Mouse (Mus musculus) limb, embryonic 11.5 days (tissue): Measurements from ENCODE around the gene Psrc1. TPM values are rescaled to one million over a fixed set of nuclear protein-coding genes. Genes with fewer than 3 reads are reported as not detected.

Experiments used
- ATAC-seq: fragments of 200-750 bp; cut with Nextera tagmentation; 2 replicates; pipeline ENCODE4 v1.8.0; 2017; ENCODE audit warnings: low read depth; ENCODE audit not compliant: insufficient number of reproducible peaks, low FRiP score, low TSS enrichment
- DNase-seq: peaks from one replicate; pipeline ENCODE4 v3.0.0-alpha.2; 2015; ENCODE audit warnings: low spot score
- H3K27ac ChIP-seq: fragments of 300-500 bp; sonication (generic); replicated peaks from 2 replicates; pipeline ENCODE4 v1.5.1; 2014; ENCODE audit warnings: low read depth, mild to moderate bottlenecking, low read length
- H3K27me3 ChIP-seq: fragments of 300-500 bp; sonication (generic); 2 replicates; pipeline ENCODE4 v1.6.1; 2014; ENCODE audit warnings: mild to moderate bottlenecking, low read length, mixed read lengths; ENCODE audit not compliant: control insufficient read depth, insufficient read depth
- H3K36me3 ChIP-seq: fragments of 300-500 bp; sonication (generic); 2 replicates; pipeline ENCODE4 v1.6.1; 2014; ENCODE audit warnings: mild to moderate bottlenecking, low read length, moderate library complexity, mixed read lengths; ENCODE audit not compliant: control insufficient read depth, insufficient read depth
- H3K4me1 ChIP-seq: fragments of 300-500 bp; sonication (generic); 2 replicates; pipeline ENCODE4 v1.6.1; 2014; ENCODE audit warnings: low read length, mixed read lengths; ENCODE audit not compliant: control insufficient read depth, insufficient read depth
- H3K4me2 ChIP-seq: fragments of 300-500 bp; sonication (generic); 2 replicates; pipeline ENCODE4 v1.6.1; 2014; ENCODE audit warnings: low read depth, mild to moderate bottlenecking, moderate library complexity; ENCODE audit not compliant: severe bottlenecking
- H3K4me3 ChIP-seq: fragments of 300-500 bp; sonication (generic); 2 replicates; pipeline ENCODE4 v1.5.1; 2014; ENCODE audit warnings: low read depth, low read length
- H3K9ac ChIP-seq: fragments of 300-500 bp; sonication (generic); 2 replicates; pipeline ENCODE4 v1.6.1; 2014; ENCODE audit warnings: mild to moderate bottlenecking, low read length
- H3K9me3 ChIP-seq: fragments of 300-500 bp; sonication (generic); 2 replicates; pipeline ENCODE4 v1.6.1; 2016; ENCODE audit warnings: low read length; ENCODE audit not compliant: control insufficient read depth
- WGBS: fragments of 180-500 bp; shearing (Covaris S2); extraction: QIAGEN DNeasy Blood & Tissue Kit; methylation state at CpG from one replicate; pipeline ENCODE4 v1.1.7; 2014; 5-methylcytosine and 5-hydroxymethylcytosine counted together
- polyA plus RNA-seq: library from polyadenylated mRNA; unstranded; fragments of >200 nt; fragmentation: Nextera tagmentation; extraction: Ambion mirVana; gene quantifications from 2 replicates; pipeline ENCODE4 v1.2.1, GENCODE M21; 2014

Psrc1 gene
- polyA plus RNA-seq, 1 experiment from 2014 or later: 79.5 TPM

- Histone ChIP-seq H3K9me3 (no peaks in the 10 kb centered on the region), H3K27me3 (no peaks in the 10 kb centered on the region), H3K4me1 (no peaks in the 10 kb centered on the region), H3K9ac (no peak overlapping the region), H3K27ac (no peak overlapping the region), H3K4me3 (no peak overlapping the region), H3K36me3 (no peaks in the 10 kb centered on the region), H3K4me2 (no peak overlapping the region)
- 92% methylated on average over 3 of the region's 3 CpGs for WGBS
- ATAC-seq (no peak), DNase-seq (no peak)
Measured at GRCm38 (mm10) chr3:108372691-108373090, 10.9 kb upstream of the Psrc1 start.

GRCm38 (mm10) chr3:108378875-108379663 lies 4.6 kb upstream of the Psrc1 start:
- no peak overlapping the region for H3K27ac ChIP-seq
- no peak for ATAC-seq
- WGBS: 82% methylated on average over 7 of the region's 7 CpGs

GRCm38 (mm10) chr3:108380695-108381094 lies 2.9 kb upstream of the Psrc1 start:
- no peak for DNase-seq

More at GRCm38 (mm10) chr3:108378875-108379663, 4.6 kb upstream of the Psrc1 start:
- DNase-seq: no peak
- peaks cover 9% of the 10 kb centered on the region; the same call in 1 of the 2 replicates for H3K4me1 ChIP-seq
- no peak overlapping the region for H3K4me2 ChIP-seq
- no peaks in the 10 kb centered on the region for H3K9me3 ChIP-seq
- H3K27me3 ChIP-seq: no peaks in the 10 kb centered on the region
- H3K36me3 ChIP-seq: no peaks in the 10 kb centered on the region
- no peak overlapping the region for H3K4me3 ChIP-seq
- H3K9ac ChIP-seq: no peak overlapping the region

GRCm38 (mm10) chr3:108381945-108382875 lies 1.4 kb upstream of the Psrc1 start:
- Histone ChIP-seq H3K27me3 (no peaks in the 10 kb centered on the region), H3K27ac (no peak overlapping the region), H3K4me1 (peaks cover 22% of the 10 kb centered on the region), H3K4me3 (no peak overlapping the region), H3K4me2 (peak overlapping the region; percentile 23; the same call in 1 of the 2 replicates), H3K9me3 (no peaks in the 10 kb centered on the region), H3K9ac (no peak overlapping the region), H3K36me3 (no peaks in the 10 kb centered on the region; the same call in 1 of the 2 replicates)
- DNase-seq (no peak), ATAC-seq (no peak)
- WGBS: 57% methylated on average over 14 of the region's 14 CpGs

More at GRCm38 (mm10) chr3:108380695-108381094, 2.9 kb upstream of the Psrc1 start:
- no peak overlapping the region for H3K4me3 ChIP-seq
- H3K9ac ChIP-seq: no peak overlapping the region
- no peaks in the 10 kb centered on the region for H3K27me3 ChIP-seq
- no peaks in the 10 kb centered on the region; the same call in 1 of the 2 replicates for H3K36me3 ChIP-seq
- WGBS: 72% methylated on average over 6 of the region's 6 CpGs
- H3K4me1 ChIP-seq: peaks cover 22% of the 10 kb centered on the region
- H3K9me3 ChIP-seq: no peaks in the 10 kb centered on the region
- ATAC-seq: no peak
- no peak overlapping the region for H3K27ac ChIP-seq
- no peak overlapping the region for H3K4me2 ChIP-seq

GRCm38 (mm10) chr3:108384425-108384824 lies 786 bp downstream of the Psrc1 start:
- DNase-seq (no peak), ATAC-seq (no peak)
- Histone ChIP-seq H3K27ac (no peak overlapping the region), H3K4me1 (peaks cover 25% of the 10 kb centered on the region), H3K4me2 (peak overlapping the region; percentile 88), H3K27me3 (no peaks in the 10 kb centered on the region), H3K9me3 (no peaks in the 10 kb centered on the region), H3K9ac (peak overlapping the region; percentile 63), H3K4me3 (peak overlapping the region; percentile 54), H3K36me3 (no peaks in the 10 kb centered on the region; the same call in 1 of the 2 replicates)
- 40% methylated on average over 2 of the region's 2 CpGs for whole genome bisulfite sequencing

- H3K9ac ChIP-seq: no peak overlapping the region
- DNase-seq (no peak), ATAC-seq (no peak)
- H3K27ac ChIP-seq: no peak overlapping the region
- peaks cover 25% of the 10 kb centered on the region for H3K4me1 ChIP-seq
- no peaks in the 10 kb centered on the region; the same call in 1 of the 2 replicates for H3K36me3 ChIP-seq
- no peaks in the 10 kb centered on the region for H3K9me3 ChIP-seq
- H3K4me3 ChIP-seq: no peak overlapping the region
- WGBS: 93% methylated on average over 10 of the region's 10 CpGs
- H3K27me3 ChIP-seq: no peaks in the 10 kb centered on the region
- no peak overlapping the region for H3K4me2 ChIP-seq
Measured at GRCm38 (mm10) chr3:108386186-108386585, 2.5 kb downstream of the Psrc1 start.

- H3K9ac ChIP-seq: 0 out of 2 replicates have a peak overlapping the region, but pooled peaks have one; percentile 45
- DNase-seq: peak; percentile 100
- H3K4me3 ChIP-seq: no peak overlapping the region
- H3K27me3 ChIP-seq: no peaks in the 10 kb centered on the region
- H3K36me3 ChIP-seq: no peaks in the 10 kb centered on the region; the same call in 1 of the 2 replicates
- peaks cover 18% of the 10 kb centered on the region for H3K4me1 ChIP-seq
- no peak overlapping the region for H3K4me2 ChIP-seq
- H3K27ac ChIP-seq: 0 out of 2 replicates have a peak overlapping the region, but pooled peaks have one; percentile 70
- 0% methylated on average over 5 of the region's 5 CpGs for WGBS
- no peaks in the 10 kb centered on the region for H3K9me3 ChIP-seq
- peak; percentile 73 for ATAC-seq
Measured at GRCm38 (mm10) chr3:108389111-108389545, 5.5 kb downstream of the Psrc1 start.

GRCm38 (mm10) chr3:108392299-108392698 lies 8.7 kb downstream of the Psrc1 start:
- DNase-seq: no peak
- Histone ChIP-seq H3K27ac (no peak overlapping the region), H3K27me3 (no peaks in the 10 kb centered on the region), H3K36me3 (no peaks in the 10 kb centered on the region), H3K9me3 (no peaks in the 10 kb centered on the region), H3K4me3 (no peak overlapping the region), H3K4me2 (no peak overlapping the region), H3K9ac (0 out of 2 replicates have a peak overlapping the region, but pooled peaks have one; percentile 12), H3K4me1 (0 out of 2 replicates have a peak, but pooled peaks cover 6% of the 10 kb centered on the region)
- WGBS: 20% methylated on average over 10 of the region's 10 CpGs
- no peak for ATAC-seq
